Mouse (Mus musculus): ENCODE measurements around the gene Auts2.

GRCm38 (mm10) chr5:131544381-131544780 is 998.8 kb downstream of the Auts2 start:
- TF ChIP-seq CTCF (IDR thresholded peaks at IDR 0.05; ENCODE audit: low read depth) (no peak), EP300 (IDR thresholded peaks at IDR 0.05; ENCODE audit: low read depth) (no peak)
